Mouse (Mus musculus) hindbrain, embryonic 11.5 days (tissue): ENCODE data around the gene Paqr5. TPM values are rescaled to one million over a fixed set of nuclear protein-coding genes. Genes with fewer than 3 reads are reported as not detected.
A peak's percentile ranks its signal among the peaks of the same experiment; 100 is the strongest.

Experiments used
- ATAC-seq: fragments of 200-750 bp; cut with Nextera tagmentation; 2 replicates; pipeline ENCODE4 v1.8.0; 2017; ENCODE audit warnings: mild to moderate bottlenecking, moderate TSS enrichment, moderate library complexity; ENCODE audit not compliant: low FRiP score
- DNase-seq: peaks from one replicate; pipeline ENCODE4 v3.0.0-alpha.2; 2015; ENCODE audit warnings: low spot score
- H3K27ac ChIP-seq: fragments of 300-500 bp; sonication (generic); 2 replicates; pipeline ENCODE4 v1.5.1; 2014; ENCODE audit warnings: mild to moderate bottlenecking, low read depth, low read length
- H3K27me3 ChIP-seq: fragments of 300-500 bp; sonication (generic); 2 replicates; pipeline ENCODE4 v1.6.1; 2014; ENCODE audit warnings: mild to moderate bottlenecking, low read length, moderate library complexity, mixed read lengths; ENCODE audit not compliant: control insufficient read depth, insufficient read depth
- H3K36me3 ChIP-seq: fragments of 300-500 bp; sonication (generic); 2 replicates; pipeline ENCODE4 v1.6.1; 2014; ENCODE audit warnings: mild to moderate bottlenecking, low read length, moderate library complexity, mixed read lengths; ENCODE audit not compliant: control insufficient read depth, insufficient read depth
- H3K4me1 ChIP-seq: fragments of 300-500 bp; sonication (generic); replicated peaks from 2 replicates; pipeline ENCODE4 v1.6.1; 2014; ENCODE audit warnings: low read length, mixed read lengths; ENCODE audit not compliant: control insufficient read depth, insufficient read depth
- H3K4me2 ChIP-seq: fragments of 300-500 bp; sonication (generic); replicated peaks from 2 replicates; pipeline ENCODE4 v1.6.1; 2014; ENCODE audit warnings: mild to moderate bottlenecking, low read depth, low read length
- H3K4me3 ChIP-seq: fragments of 300-500 bp; sonication (generic); 2 replicates; pipeline ENCODE4 v1.5.1; 2014; ENCODE audit warnings: low read depth, low read length
- H3K9ac ChIP-seq: fragments of 300-500 bp; sonication (generic); 2 replicates; pipeline ENCODE4 v1.6.1; 2014; ENCODE audit warnings: low read depth, low read length
- H3K9me3 ChIP-seq: fragments of 300-500 bp; sonication (generic); 2 replicates; pipeline ENCODE4 v1.6.1; 2016; ENCODE audit warnings: low read length; ENCODE audit not compliant: control insufficient read depth
- WGBS: fragments of 180-500 bp; shearing (Covaris S2); extraction: QIAGEN DNeasy Blood & Tissue Kit; methylation state at CpG from one replicate; pipeline ENCODE4 v1.1.7; 2014; 5-methylcytosine and 5-hydroxymethylcytosine counted together
- polyA plus RNA-seq: library from polyadenylated mRNA; unstranded; fragments of >200 nt; fragmentation: Nextera tagmentation; extraction: Ambion mirVana; gene quantifications from 2 replicates; pipeline ENCODE4 v1.2.1, GENCODE M21; 2014

The Paqr5 gene
- polyA plus RNA-seq, 1 experiment from 2014 or later = 1.3 TPM

- Histone ChIP-seq H3K4me1 (no peaks in the 10 kb centered on the region), H3K36me3 (0 out of 2 replicates have a peak, but pooled peaks cover 6% of the 10 kb centered on the region), H3K27ac (no peak overlapping the region), H3K4me3 (no peak overlapping the region), H3K9me3 (no peaks in the 10 kb centered on the region), H3K4me2 (no peak overlapping the region), H3K9ac (no peak overlapping the region), H3K27me3 (no peaks in the 10 kb centered on the region)
- DNase-seq (no peak), ATAC-seq (no peak)
- WGBS = 96% methylated on average over 3 of the region's 3 CpGs
Observed at GRCm38 (mm10) chr9:61932009-61932408, 94.6 kb downstream of the Paqr5 start.

- H3K4me2 ChIP-seq = no peak overlapping the region
- H3K4me1 ChIP-seq = no peaks in the 10 kb centered on the region
- peaks cover 9% of the 10 kb centered on the region; the same call in 1 of the 2 replicates for H3K36me3 ChIP-seq
- ATAC-seq (no peak), DNase-seq (no peak)
- 96% methylated on average over 10 of the region's 10 CpGs for WGBS
- no peak overlapping the region for H3K9ac ChIP-seq
- H3K27ac ChIP-seq = no peak overlapping the region
- no peaks in the 10 kb centered on the region for H3K27me3 ChIP-seq
- H3K9me3 ChIP-seq = no peaks in the 10 kb centered on the region
- no peak overlapping the region for H3K4me3 ChIP-seq
Observed at GRCm38 (mm10) chr9:61925086-61925660, 101.5 kb downstream of the Paqr5 start.

DNA sequence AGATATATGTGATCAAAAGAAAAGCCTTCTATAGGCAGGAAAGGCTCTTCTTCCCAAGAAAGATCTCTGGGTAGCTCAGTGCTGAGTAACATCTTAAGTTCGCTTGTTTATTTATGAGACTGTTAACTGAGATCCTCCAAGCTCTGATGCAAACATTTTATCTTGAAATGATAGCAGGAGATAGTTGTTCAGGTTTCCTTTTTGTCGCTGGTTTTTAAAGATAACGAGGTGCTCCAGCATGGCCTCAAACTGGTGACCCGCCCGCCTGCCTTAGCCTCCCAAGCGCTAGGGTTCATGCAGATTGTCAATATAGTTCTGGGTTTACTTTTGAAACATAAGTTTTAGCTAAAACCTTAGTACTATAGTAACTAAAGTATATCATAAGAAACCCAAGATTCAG, 106.3 kb downstream of the Paqr5 start:
- H3K9ac ChIP-seq = no peak overlapping the region
- ATAC-seq (no peak), DNase-seq (no peak)
- no peaks in the 10 kb centered on the region for H3K9me3 ChIP-seq
- H3K27ac ChIP-seq = no peak overlapping the region
- 88% methylated on average over 6 of the region's 6 CpGs for WGBS
- H3K4me1 ChIP-seq = no peaks in the 10 kb centered on the region
- no peak overlapping the region for H3K4me2 ChIP-seq
- H3K36me3 ChIP-seq = peaks cover 2% of the 10 kb centered on the region; the same call in 1 of the 2 replicates
- H3K4me3 ChIP-seq = no peak overlapping the region
- no peaks in the 10 kb centered on the region for H3K27me3 ChIP-seq

DNA sequence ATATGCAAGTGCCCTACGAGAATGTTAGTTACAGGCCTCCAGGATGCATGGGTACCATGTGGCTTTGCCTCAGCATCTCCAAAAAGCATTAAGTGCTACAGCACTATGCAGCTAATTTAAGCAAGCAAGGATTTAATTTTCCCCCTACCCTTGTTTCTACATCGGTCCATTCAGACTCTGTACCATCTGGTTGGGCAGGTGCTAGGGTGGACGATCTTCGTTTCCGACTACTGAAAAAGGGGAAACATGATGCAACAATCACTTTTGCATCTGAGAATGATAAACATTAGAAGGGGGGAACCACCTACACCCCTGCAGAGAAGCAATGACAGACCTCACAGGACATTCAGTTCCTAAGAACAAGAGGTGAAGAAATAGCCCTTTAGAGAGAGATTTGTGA, 107.2 kb downstream of the Paqr5 start:
- Histone ChIP-seq H3K4me3 (no peak overlapping the region), H3K36me3 (peaks cover 2% of the 10 kb centered on the region; the same call in 1 of the 2 replicates), H3K27ac (no peak overlapping the region), H3K9ac (no peak overlapping the region), H3K27me3 (no peaks in the 10 kb centered on the region), H3K4me1 (no peaks in the 10 kb centered on the region), H3K9me3 (no peaks in the 10 kb centered on the region), H3K4me2 (no peak overlapping the region)
- DNase-seq (no peak), ATAC-seq (no peak)
- WGBS = 94% methylated on average over 5 of the region's 5 CpGs

- peaks cover 6% of the 10 kb centered on the region for H3K36me3 ChIP-seq
- no peaks in the 10 kb centered on the region for H3K9me3 ChIP-seq
- no peaks in the 10 kb centered on the region for H3K27me3 ChIP-seq
- H3K27ac ChIP-seq = no peak overlapping the region
- no peak overlapping the region for H3K4me3 ChIP-seq
- 93% methylated on average over 6 of the region's 6 CpGs for WGBS
- DNase-seq (no peak), ATAC-seq (no peak)
- no peak overlapping the region for H3K4me2 ChIP-seq
- H3K9ac ChIP-seq = no peak overlapping the region
- 0 out of 2 replicates have a peak, but pooled peaks cover 2% of the 10 kb centered on the region for H3K4me1 ChIP-seq
Observed at GRCm38 (mm10) chr9:61917436-61917835, 109.2 kb downstream of the Paqr5 start.

- ATAC-seq (no peak), DNase-seq (no peak)
- Histone ChIP-seq H3K27ac (no peak overlapping the region), H3K36me3 (peaks cover 6% of the 10 kb centered on the region), H3K4me2 (no peak overlapping the region), H3K4me1 (0 out of 2 replicates have a peak, but pooled peaks cover 2% of the 10 kb centered on the region), H3K27me3 (no peaks in the 10 kb centered on the region), H3K9ac (no peak overlapping the region), H3K4me3 (no peak overlapping the region), H3K9me3 (no peaks in the 10 kb centered on the region)
- 92% methylated on average over 3 of the region's 3 CpGs for WGBS
Observed at GRCm38 (mm10) chr9:61916986-61917385, 109.7 kb downstream of the Paqr5 start.

- Histone ChIP-seq H3K27ac (peak overlapping the region; percentile 90), H3K9ac (peak overlapping the region; percentile 63; the same call in 1 of the 2 replicates), H3K4me1 (0 out of 2 replicates have a peak, but pooled peaks cover 2% of the 10 kb centered on the region), H3K4me3 (peak overlapping the region; percentile 89), H3K27me3 (no peaks in the 10 kb centered on the region), H3K4me2 (peak overlapping the region; percentile 59), H3K9me3 (no peaks in the 10 kb centered on the region), H3K36me3 (peaks cover 6% of the 10 kb centered on the region; the same call in 1 of the 2 replicates)
- DNase-seq (no peak), ATAC-seq (no peak)
- 42% methylated on average over 4 of the region's 4 CpGs for WGBS
Observed at GRCm38 (mm10) chr9:61915393-61916005, 111.2 kb downstream of the Paqr5 start.

DNA sequence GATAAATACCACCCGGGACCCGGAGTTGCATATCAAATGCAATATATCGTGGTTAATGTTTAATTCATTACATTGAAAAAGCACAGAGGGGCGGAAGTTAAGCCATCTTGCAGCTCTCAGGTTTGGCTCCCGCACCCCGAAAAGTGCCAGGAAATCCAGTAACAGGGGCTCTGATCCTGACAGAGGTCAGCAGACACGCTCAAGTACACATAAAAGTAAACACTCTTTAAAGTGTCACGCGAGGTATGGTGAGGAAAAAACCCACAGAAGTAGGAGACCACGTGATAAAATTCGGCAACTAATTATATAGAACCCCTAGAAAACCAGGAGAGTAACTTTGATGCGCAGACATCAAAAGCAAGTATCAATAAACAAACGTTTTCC, 111.7 kb downstream of the Paqr5 start:
- Histone ChIP-seq H3K27ac (peak overlapping the region; percentile 90), H3K36me3 (peaks cover 6% of the 10 kb centered on the region; the same call in 1 of the 2 replicates)
- peak; percentile 28; the same call in 1 of the 2 replicates for ATAC-seq

More for the DNA sequence above, 111.7 kb downstream of the Paqr5 start:
- WGBS = 4% methylated on average over 13 of the region's 13 CpGs
- DNase-seq = no peak
- Histone ChIP-seq H3K27me3 (no peaks in the 10 kb centered on the region), H3K4me3 (peak overlapping the region; percentile 89), H3K4me1 (0 out of 2 replicates have a peak, but pooled peaks cover 2% of the 10 kb centered on the region), H3K9ac (peak overlapping the region; percentile 63), H3K4me2 (peak overlapping the region; percentile 59), H3K9me3 (no peaks in the 10 kb centered on the region)
